Mouse (Mus musculus) neural tube, embryonic 12.5 days (tissue): Measurements from ENCODE around the gene Serinc5. TPM values are rescaled to one million over a fixed set of nuclear protein-coding genes. Genes with fewer than 3 reads are reported as not detected.

Experiments used
- ATAC-seq: fragments of 200-750 bp; cut with Nextera tagmentation; 2 replicates; pipeline ENCODE4 v1.8.0; 2017; ENCODE audit warnings: low read depth, mild to moderate bottlenecking, moderate TSS enrichment, moderate library complexity; ENCODE audit not compliant: low FRiP score
- H3K27ac ChIP-seq: fragments of 300-500 bp; sonication (generic); 2 replicates; pipeline ENCODE4 v1.5.1; 2016
- H3K27me3 ChIP-seq: fragments of 300-500 bp; sonication (generic); replicated peaks from 2 replicates; pipeline ENCODE4 v1.6.1; 2016; ENCODE audit warnings: mild to moderate bottlenecking
- H3K36me3 ChIP-seq: fragments of 300-500 bp; sonication (generic); 2 replicates; pipeline ENCODE4 v1.6.1; 2016; ENCODE audit warnings: mild to moderate bottlenecking
- H3K4me1 ChIP-seq: fragments of 300-500 bp; sonication (generic); 2 replicates; pipeline ENCODE4 v1.6.1; 2016
- H3K4me2 ChIP-seq: fragments of 300-500 bp; sonication (generic); replicated peaks from 2 replicates; pipeline ENCODE4 v1.6.1; 2016; ENCODE audit warnings: mild to moderate bottlenecking
- H3K4me3 ChIP-seq: fragments of 300-500 bp; sonication (generic); 2 replicates; pipeline ENCODE4 v1.5.1; 2016
- H3K9ac ChIP-seq: fragments of 300-500 bp; sonication (generic); 2 replicates; pipeline ENCODE4 v1.6.1; 2016; ENCODE audit warnings: mild to moderate bottlenecking
- H3K9me3 ChIP-seq: fragments of 300-500 bp; sonication (generic); 2 replicates; pipeline ENCODE4 v1.6.1; 2016; ENCODE audit warnings: mild to moderate bottlenecking
- WGBS: fragments of 180-500 bp; shearing (Covaris S2); methylation state at CpG from one replicate; pipeline ENCODE4 v1.1.7; 2016; 5-methylcytosine and 5-hydroxymethylcytosine counted together
- polyA plus RNA-seq: library from polyadenylated mRNA; unstranded; fragments of >200 nt; fragmentation: Nextera tagmentation; extraction: Ambion mirVana; gene quantifications from 2 replicates; pipeline ENCODE4 v1.2.1, GENCODE M21; 2016

Gene Serinc5
- polyA plus RNA-seq, 1 experiment from 2014 or later = 27.9 TPM

- 93% methylated on average over 3 of the region's 3 CpGs for WGBS
- peaks cover 19% of the 10 kb centered on the region; the same call in 1 of the 2 replicates for H3K4me1 ChIP-seq
- no peaks in the 10 kb centered on the region for H3K36me3 ChIP-seq
- no peak for ATAC-seq
- H3K4me2 ChIP-seq = no peak overlapping the region
- H3K9me3 ChIP-seq = no peaks in the 10 kb centered on the region
- H3K27me3 ChIP-seq = no peaks in the 10 kb centered on the region
- H3K4me3 ChIP-seq = no peak overlapping the region
- no peak overlapping the region for H3K9ac ChIP-seq
- H3K27ac ChIP-seq = no peak overlapping the region
Observed at GRCm38 (mm10) chr13:92739858-92740257, 129.0 kb downstream of the Serinc5 start.

DNA sequence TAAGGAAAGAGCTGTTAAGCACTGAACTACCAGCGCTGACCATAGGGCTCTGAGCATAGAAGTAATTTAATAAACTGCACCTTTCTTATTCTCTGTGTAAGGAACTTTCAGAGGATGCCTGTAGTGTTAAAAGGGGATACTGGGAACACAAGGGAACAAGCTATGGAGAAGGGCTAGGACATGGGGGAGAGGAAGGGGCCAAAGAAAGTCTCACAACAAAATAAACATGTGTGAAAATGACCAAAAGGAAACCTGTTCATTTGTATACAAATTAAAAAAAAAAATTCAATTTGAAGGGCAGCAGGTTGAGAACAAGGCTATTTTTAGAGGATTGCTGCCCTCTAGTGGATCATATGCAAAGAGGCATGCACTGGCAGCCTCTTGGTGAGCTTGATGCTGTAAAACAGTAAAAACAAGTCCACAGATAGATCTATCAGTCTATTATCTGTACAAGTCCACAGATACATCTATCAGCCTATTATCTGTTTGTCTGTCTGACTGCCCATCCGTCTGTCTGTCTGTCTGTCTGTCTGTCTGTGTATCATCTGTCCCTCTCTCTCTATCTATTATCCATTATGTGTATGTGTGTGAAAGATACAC lies 129.9 kb downstream of the Serinc5 start:
- Histone ChIP-seq H3K4me3 (no peak overlapping the region), H3K4me2 (no peak overlapping the region), H3K27me3 (no peaks in the 10 kb centered on the region), H3K9ac (no peak overlapping the region), H3K36me3 (no peaks in the 10 kb centered on the region), H3K9me3 (no peaks in the 10 kb centered on the region), H3K4me1 (peaks cover 15% of the 10 kb centered on the region; the same call in 1 of the 2 replicates), H3K27ac (no peak overlapping the region)
- 0 out of 2 replicates have a peak, but pooled peaks have one; percentile 19 for ATAC-seq
- WGBS = 8% methylated on average over 2 of the region's 2 CpGs

- Histone ChIP-seq H3K9ac (no peak overlapping the region), H3K27me3 (no peaks in the 10 kb centered on the region), H3K4me1 (0 out of 2 replicates have a peak, but pooled peaks cover 5% of the 10 kb centered on the region), H3K4me3 (no peak overlapping the region), H3K27ac (no peak overlapping the region), H3K9me3 (no peaks in the 10 kb centered on the region), H3K36me3 (no peaks in the 10 kb centered on the region), H3K4me2 (no peak overlapping the region)
- WGBS = 91% methylated on average over 4 of the region's 4 CpGs
- ATAC-seq = no peak
Observed at GRCm38 (mm10) chr13:92742886-92743285, 132.0 kb downstream of the Serinc5 start.

- ATAC-seq = no peak
- H3K36me3 ChIP-seq = no peaks in the 10 kb centered on the region
- no peaks in the 10 kb centered on the region for H3K27me3 ChIP-seq
- H3K4me3 ChIP-seq = no peak overlapping the region
- no peak overlapping the region for H3K27ac ChIP-seq
- H3K9ac ChIP-seq = no peak overlapping the region
- 0 out of 2 replicates have a peak, but pooled peaks cover 5% of the 10 kb centered on the region for H3K4me1 ChIP-seq
- no peak overlapping the region for H3K4me2 ChIP-seq
- H3K9me3 ChIP-seq = no peaks in the 10 kb centered on the region
- 81% methylated on average over 5 of the region's 5 CpGs for WGBS
Observed at GRCm38 (mm10) chr13:92743337-92743736, 132.4 kb downstream of the Serinc5 start.

DNA sequence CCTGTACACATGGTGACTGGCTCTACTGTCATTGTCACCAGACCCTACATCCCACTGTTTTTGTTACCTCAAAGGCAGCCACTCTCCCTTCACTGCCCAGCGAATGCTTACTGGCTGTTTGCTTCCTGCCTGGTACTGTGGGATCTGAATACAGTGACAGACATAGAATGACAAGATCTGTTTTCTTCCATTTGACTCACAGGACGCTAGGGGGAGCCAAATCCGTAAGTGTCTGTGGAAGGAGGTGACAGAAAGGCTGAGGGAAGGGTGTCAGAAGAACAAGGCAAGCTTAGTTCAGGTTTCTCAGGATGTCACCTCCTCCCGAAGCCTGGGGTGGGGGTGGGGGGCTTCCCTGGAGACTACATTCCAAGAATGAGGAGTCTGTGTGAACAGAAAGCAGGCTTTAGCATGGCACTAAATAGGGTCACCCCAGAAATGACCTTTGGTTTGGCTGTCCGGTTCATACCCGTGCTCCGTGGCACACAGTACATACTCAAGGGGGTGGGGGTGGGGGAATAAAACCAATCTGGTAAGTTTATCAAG lies 140.2 kb downstream of the Serinc5 start:
- Histone ChIP-seq H3K9ac (no peak overlapping the region), H3K27ac (no peak overlapping the region), H3K9me3 (no peaks in the 10 kb centered on the region), H3K36me3 (no peaks in the 10 kb centered on the region), H3K4me2 (0 out of 2 replicates have a peak overlapping the region, but pooled peaks have one; percentile 20), H3K4me1 (no peaks in the 10 kb centered on the region), H3K27me3 (no peaks in the 10 kb centered on the region), H3K4me3 (no peak overlapping the region)
- WGBS = 23% methylated on average over 7 of the region's 7 CpGs
- ATAC-seq = peak; percentile 73

DNA sequence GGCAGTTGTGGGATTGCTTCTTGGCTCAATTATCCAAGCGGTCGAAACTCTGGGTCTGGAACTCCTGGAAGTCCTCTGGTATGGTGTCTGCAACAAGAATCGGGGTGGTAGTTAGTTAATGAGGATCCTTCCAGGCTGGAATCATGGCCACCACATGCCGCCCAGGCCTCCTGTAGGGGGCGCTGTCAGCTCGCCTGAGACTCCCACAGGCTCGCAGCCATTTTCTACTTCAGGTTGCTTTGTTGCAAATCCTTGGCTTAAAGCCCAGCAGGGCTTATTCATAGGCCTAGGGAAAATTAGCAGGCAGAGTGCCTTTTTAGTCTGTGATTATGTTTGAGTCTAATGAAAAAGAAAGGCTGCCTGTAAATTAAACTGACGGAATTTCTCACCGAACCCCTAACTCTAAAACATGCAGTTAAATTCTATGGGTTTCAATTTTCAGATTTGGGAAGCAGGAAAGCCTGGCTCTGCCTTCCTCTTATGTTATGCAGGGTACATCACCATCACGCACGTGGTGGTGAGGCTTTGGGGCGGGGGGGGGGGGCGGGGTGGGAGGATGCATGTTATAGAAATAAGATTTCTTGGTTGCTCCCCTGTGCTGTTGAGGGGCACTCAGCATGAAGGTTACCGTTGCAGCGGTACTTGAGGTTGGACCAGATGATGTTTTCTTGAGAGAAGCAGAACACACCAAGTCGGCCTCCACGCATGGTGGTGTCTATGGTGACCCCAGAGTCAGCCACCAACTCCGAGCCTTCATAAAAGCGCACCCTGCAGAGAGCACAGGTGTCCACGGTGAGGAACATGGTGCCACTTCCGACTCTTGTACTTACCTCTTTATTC lies 141.1 kb downstream of the Serinc5 start:
- Histone ChIP-seq H3K4me1 (no peaks in the 10 kb centered on the region), H3K36me3 (no peaks in the 10 kb centered on the region), H3K27ac (no peak overlapping the region), H3K27me3 (no peaks in the 10 kb centered on the region), H3K9me3 (no peaks in the 10 kb centered on the region), H3K9ac (no peak overlapping the region), H3K4me2 (no peak overlapping the region), H3K4me3 (no peak overlapping the region)
- peak; percentile 86 for ATAC-seq
- 66% methylated on average over 21 of the region's 21 CpGs for WGBS

- H3K9me3 ChIP-seq = no peaks in the 10 kb centered on the region
- no peak overlapping the region for H3K4me2 ChIP-seq
- no peak for ATAC-seq
- H3K4me3 ChIP-seq = no peak overlapping the region
- H3K4me1 ChIP-seq = no peaks in the 10 kb centered on the region
- H3K27ac ChIP-seq = no peak overlapping the region
- WGBS = 89% methylated on average over 8 of the region's 8 CpGs
- H3K27me3 ChIP-seq = no peaks in the 10 kb centered on the region
- no peak overlapping the region for H3K9ac ChIP-seq
- H3K36me3 ChIP-seq = no peaks in the 10 kb centered on the region
Observed at GRCm38 (mm10) chr13:92753676-92754075, 142.8 kb downstream of the Serinc5 start.

DNA sequence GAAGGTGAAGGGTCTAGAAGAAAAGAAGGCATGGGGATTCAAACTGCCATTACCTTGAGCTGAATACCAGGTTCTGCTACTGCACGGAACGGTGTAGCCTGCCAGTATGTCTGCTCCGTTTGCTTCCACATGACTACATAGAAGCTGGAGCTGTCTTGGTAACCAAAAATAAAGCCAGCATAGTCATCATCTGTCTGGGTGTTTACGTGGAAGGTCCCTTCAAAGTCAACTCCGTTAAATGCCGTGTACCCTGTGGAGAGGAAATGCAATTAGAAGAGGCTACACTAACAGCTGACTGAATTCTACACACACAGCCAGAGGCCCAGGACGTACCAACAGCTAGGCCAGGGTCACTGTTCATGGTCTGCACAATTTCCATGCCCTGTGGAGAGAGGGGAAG lies 144.1 kb downstream of the Serinc5 start:
- H3K4me2 ChIP-seq = no peak overlapping the region
- H3K36me3 ChIP-seq = no peaks in the 10 kb centered on the region
- no peaks in the 10 kb centered on the region for H3K27me3 ChIP-seq
- H3K9ac ChIP-seq = no peak overlapping the region
- H3K27ac ChIP-seq = no peak overlapping the region
- no peak overlapping the region for H3K4me3 ChIP-seq
- no peaks in the 10 kb centered on the region for H3K4me1 ChIP-seq
- H3K9me3 ChIP-seq = no peaks in the 10 kb centered on the region
- WGBS = 58% methylated on average over 7 of the region's 7 CpGs
- no peak for ATAC-seq

DNA sequence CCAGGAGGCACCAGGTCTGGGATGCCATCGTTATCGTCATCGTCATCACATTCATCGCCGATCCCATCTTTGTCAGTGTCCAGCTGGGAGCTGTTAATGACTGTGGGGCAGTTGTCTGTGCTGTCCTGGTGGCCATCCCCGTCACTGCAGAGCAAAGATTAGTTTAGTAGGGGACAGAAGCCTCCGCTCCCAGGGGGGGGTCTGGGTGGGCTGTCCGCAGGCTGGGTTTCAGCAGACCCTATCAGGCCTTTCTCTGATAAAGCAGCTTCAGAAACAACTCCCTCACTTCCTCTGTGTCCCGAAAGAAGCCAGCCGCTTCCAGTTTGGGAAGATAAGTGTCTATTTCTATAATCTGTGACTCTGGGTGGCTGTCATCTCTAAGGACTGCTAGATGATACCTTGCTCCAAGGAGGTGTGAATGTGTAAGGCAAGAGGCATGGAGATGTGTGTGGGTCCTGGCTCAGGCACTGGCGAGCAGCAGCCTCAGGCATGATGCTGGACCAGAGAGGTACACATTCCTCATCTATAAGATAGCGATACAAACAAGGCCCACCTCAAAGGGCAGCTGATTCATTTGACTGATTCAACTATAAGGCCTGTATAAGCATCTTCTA lies 147.2 kb downstream of the Serinc5 start:
- H3K4me1 ChIP-seq = no peaks in the 10 kb centered on the region
- H3K27me3 ChIP-seq = no peaks in the 10 kb centered on the region
- H3K9me3 ChIP-seq = no peaks in the 10 kb centered on the region
- no peak for ATAC-seq
- no peak overlapping the region for H3K4me3 ChIP-seq
- WGBS = 89% methylated on average over 12 of the region's 12 CpGs
- H3K4me2 ChIP-seq = no peak overlapping the region
- H3K9ac ChIP-seq = no peak overlapping the region
- H3K27ac ChIP-seq = no peak overlapping the region
- H3K36me3 ChIP-seq = no peaks in the 10 kb centered on the region

DNA sequence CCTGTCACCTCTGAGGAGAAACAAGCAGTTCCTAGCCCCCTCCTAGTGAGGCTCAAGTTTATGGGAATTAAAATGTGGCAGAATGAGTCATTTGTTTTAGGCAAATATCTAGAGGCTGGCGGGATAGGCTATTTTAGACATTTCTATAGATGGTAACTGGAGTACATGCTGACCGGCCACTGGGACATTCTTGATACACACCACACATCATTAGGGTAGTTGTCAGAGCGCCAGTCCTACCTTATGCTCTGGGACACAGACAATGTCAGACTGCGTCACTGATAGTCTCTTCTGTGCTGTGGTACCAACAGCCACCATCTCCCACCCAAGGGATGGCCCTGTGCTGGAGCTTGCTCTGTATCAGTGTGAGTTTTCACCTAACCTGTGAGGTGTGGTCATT lies 148.2 kb downstream of the Serinc5 start:
- Histone ChIP-seq H3K4me2 (no peak overlapping the region), H3K36me3 (no peaks in the 10 kb centered on the region), H3K9ac (no peak overlapping the region), H3K4me1 (no peaks in the 10 kb centered on the region), H3K27me3 (no peaks in the 10 kb centered on the region), H3K27ac (no peak overlapping the region), H3K4me3 (no peak overlapping the region), H3K9me3 (no peaks in the 10 kb centered on the region)
- 89% methylated on average over 4 of the region's 4 CpGs for WGBS
- no peak for ATAC-seq

DNA sequence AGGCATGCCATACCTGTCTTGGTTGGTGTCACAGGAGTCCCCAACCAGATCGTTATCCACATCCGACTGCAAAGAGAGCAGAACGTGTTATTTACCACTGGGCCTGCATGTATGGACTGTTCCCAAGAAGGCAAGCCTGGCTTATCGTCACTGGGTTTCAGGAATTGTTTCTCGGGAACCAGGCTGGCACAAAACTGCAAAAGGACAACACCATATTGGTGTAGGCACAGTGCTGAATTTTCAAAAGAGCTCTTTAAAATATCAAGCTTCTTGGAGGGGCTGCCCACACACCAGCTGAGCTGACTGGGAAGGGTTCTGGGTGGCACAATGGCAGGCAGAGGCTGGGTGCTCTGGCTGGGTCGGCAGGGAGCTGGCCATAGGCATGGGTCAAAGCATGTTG lies 149.6 kb downstream of the Serinc5 start:
- 89% methylated on average over 6 of the region's 6 CpGs for WGBS
- H3K4me2 ChIP-seq = no peak overlapping the region
- H3K9me3 ChIP-seq = no peaks in the 10 kb centered on the region
- H3K4me3 ChIP-seq = no peak overlapping the region
- no peaks in the 10 kb centered on the region for H3K27me3 ChIP-seq
- no peak overlapping the region for H3K9ac ChIP-seq
- no peaks in the 10 kb centered on the region for H3K36me3 ChIP-seq
- no peak overlapping the region for H3K27ac ChIP-seq
- no peaks in the 10 kb centered on the region for H3K4me1 ChIP-seq
- ATAC-seq = no peak
